Mouse (Mus musculus): Measurements from ENCODE around the gene Qrfpr. TPM values are rescaled to one million over a fixed set of nuclear protein-coding genes. Genes with fewer than 3 reads are reported as not detected.

The Qrfpr gene
- not detected for polyA plus RNA-seq (2014; fragmentation: Illumina TruSeq; extraction: RNeasy Lipid Tissue Mini Kit (QIAGEN cat#74804))

GRCm38 (mm10) chr3:36221743-36222682 lies at the start of gene Qrfpr:
Gene Qrfpr (minus strand): TSS chr3:36222313.

GRCm38 (mm10) chr3:36150934-36151686 lies 71.0 kb downstream of the Qrfpr start, which contains the start of gene D3Ertd254e:
Gene D3Ertd254e (plus strand): TSS chr3:36151017.

Other genes starting within 250 kb of the Qrfpr start
- 44.0 TPM for gene Mccc1, start 221.6 kb downstream of the Qrfpr start, polyA plus RNA-seq (2014; fragmentation: Illumina TruSeq; extraction: RNeasy Lipid Tissue Mini Kit (QIAGEN cat#74804))
- not detected for gene Ccdc144b, start 168.8 kb downstream of the Qrfpr start, polyA plus RNA-seq (2014; fragmentation: Illumina TruSeq; extraction: RNeasy Lipid Tissue Mini Kit (QIAGEN cat#74804))
- 24.0 TPM for gene Acad9, start 156.3 kb downstream of the Qrfpr start, polyA plus RNA-seq (2014; fragmentation: Illumina TruSeq; extraction: RNeasy Lipid Tissue Mini Kit (QIAGEN cat#74804))
- gene D3Ertd254e, start 71.3 kb downstream of the Qrfpr start, polyA plus RNA-seq (2014; fragmentation: Illumina TruSeq; extraction: RNeasy Lipid Tissue Mini Kit (QIAGEN cat#74804)) = 34.7 TPM